Mouse (Mus musculus): Measurements from ENCODE around the gene Arhgap28.
A peak's percentile ranks its signal among the peaks of the same experiment; 100 is the strongest.

The Arhgap28 gene

DNA sequence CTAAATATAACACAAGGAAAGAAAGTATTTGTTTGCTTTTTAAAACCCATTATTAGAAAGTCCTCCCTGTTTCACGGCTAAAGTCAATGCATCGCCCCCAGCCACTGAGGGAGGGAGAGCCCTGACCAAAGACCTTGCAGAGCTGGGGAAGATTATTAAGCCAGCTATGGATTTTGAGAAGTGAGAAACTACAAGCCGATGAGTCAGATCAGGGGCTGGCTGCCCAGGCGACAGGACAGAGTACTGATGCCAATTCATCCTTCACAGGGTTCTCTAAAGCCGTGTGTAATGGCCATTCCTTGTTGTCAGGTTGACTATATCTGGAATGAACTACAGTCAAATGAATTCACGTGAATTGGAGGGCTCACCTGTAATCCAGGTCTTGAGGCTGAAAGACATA, 62.9 kb downstream of the Arhgap28 start:
- no peak for ATAC-seq (ENCODE audit: low TSS enrichment)

DNA sequence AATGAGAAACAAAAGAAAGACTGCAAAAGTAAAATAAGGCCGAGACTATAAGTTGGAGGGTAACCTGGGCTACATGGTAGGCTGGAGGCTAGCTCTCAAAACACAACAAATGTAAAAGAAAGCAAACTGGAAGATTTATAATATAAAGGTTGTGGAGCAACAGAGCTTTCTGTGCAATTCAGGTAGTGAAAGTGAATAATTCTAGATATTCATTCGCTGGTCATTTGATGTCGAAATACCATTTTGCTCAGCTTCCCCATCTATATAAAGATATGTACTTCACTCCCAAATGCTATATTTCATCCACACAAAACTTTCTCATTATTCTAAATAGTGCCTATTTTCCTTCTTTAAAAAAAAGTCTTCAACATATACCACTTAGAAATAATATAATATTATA, 66.9 kb downstream of the Arhgap28 start:
- no peak for ATAC-seq (ENCODE audit: low TSS enrichment)

DNA sequence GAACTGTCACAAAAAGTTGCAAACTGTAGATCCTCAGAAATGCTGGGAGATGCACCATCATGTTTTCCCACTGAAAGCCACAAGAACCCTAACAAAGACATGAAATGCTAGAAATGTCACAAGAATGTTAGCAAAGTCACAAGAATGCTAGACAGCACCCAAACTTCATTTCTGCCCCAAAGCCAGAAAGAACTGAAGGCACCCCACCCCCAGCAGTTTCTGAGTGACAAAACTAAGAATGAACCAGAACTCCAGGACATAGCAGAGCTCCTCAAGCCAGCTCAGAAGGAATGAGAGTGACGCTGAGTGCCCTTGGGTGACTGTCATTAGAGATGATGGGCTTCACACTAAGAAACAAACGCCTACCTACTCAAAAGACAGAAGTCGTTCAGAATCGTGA, 68.4 kb downstream of the Arhgap28 start:
- no peak for ATAC-seq (ENCODE audit: low TSS enrichment)

DNA sequence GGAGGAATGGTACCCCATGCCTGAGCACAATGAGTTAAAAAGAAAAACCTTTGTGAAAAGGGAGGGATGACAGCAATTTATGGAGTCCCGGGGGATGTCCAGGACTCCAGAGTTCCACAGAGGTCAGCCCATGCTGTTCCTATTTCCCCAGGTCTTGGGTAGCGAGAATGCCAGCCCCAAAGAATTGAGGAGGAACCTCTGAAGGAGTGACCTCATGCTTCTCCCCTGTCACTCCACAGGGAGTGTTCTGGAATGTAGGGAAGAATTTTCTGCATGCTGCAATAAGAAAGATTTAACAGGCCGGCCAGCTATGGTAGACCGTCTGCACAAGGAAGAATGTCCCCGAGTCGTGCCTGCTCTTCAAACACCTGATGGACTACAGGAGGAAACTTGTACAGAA, 72.5 kb downstream of the Arhgap28 start:
- ATAC-seq (ENCODE audit: low TSS enrichment), result no peak

DNA sequence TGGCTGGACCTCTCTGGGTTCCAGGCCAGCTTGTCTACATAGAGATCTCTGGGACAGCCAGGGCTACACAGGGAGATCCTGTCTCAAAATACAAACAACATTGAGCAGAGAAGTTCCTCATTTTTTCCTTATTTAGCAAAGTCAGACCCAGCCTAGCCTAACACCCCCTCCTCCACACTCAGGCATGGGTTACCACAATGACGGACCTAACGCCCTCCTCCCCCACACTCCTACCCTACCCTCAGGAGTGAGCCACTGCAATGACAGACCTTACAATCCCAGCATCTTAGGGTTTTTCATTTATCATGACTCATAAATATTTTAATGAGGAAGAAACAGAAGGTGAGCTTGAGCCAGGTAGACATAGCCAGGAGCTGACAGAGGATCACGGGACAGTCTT, 73.0 kb downstream of the Arhgap28 start:
- no peak for ATAC-seq (ENCODE audit: low TSS enrichment)

DNA sequence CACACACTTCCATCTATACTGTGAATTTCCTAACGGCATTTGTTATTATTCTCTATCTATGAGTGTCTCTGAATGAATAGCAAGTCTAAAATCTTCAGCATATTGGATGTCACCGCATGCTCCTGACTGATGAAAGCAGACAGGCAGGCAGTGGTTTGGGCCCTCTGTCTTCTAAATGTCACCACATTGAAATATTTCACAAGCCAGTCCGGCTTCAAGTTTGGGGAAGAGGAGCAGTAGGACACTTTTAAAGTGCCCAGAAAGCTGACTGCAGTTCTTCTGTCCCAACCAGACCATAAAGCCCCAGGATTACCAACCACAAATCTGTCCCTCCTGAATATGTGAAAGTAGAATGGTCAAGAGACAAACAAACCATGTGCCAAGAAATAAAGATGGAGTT, 73.5 kb downstream of the Arhgap28 start:
- ATAC-seq (ENCODE audit: low TSS enrichment), result no peak

DNA sequence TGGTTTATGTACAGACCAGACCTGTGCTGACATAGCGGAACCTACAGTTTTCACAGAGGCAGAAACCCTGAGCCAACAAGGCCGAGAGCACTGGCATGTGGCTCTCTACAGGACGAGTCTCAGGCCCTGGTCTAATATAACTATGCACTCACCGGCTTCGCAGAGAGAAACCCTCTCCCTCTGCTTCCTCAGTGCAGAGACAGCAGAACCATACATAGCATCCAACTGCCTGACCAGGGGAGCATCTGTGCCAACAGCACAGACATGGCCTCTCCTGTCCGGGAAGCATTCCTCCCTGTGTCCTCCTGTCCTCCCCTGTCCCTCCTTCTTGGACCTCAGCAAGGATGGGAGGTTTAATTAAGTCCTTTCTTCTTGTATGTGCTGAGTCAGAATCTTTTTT, 75.6 kb downstream of the Arhgap28 start:
- ATAC-seq (ENCODE audit: low TSS enrichment), result no peak

DNA sequence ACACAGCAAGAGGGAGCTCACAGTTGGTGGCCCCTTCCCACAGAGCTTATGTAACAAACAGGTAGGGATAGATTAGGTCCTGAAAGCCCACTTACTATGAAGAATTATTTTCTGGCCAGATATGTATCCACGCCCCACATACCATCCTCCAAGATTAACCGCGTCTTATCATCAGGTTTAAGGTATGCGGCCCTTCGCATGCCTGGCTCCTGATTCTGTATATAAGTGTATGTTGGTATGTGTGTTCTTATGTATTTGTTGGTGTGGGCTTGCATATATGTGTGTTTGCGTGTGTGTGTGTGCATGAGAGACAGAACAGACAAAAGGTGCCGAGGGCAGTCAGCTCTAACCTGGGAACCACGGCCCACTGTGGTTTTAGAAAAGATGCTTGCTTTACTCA, 76.1 kb downstream of the Arhgap28 start:
- ATAC-seq (ENCODE audit: low TSS enrichment), result no peak

DNA sequence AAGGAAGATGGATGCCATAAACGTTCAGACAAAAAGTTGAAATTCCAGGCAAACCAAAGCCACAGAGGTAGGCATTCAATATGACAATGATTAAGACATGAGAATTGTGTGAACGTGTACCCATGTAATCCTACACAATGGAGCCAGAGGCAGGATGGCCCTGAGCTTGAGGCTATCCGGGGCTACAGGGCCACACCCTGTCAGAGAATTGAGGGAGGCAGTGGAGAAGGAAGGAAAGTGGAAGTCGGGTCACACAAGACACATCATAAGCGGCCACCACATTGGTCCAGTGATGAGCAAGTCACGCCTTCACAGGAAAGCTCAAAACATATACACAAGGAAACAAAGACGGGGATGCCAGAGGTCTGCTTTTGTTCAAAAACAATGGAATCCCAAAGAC, 84.0 kb downstream of the Arhgap28 start:
- no peak for ATAC-seq (ENCODE audit: low TSS enrichment)

DNA sequence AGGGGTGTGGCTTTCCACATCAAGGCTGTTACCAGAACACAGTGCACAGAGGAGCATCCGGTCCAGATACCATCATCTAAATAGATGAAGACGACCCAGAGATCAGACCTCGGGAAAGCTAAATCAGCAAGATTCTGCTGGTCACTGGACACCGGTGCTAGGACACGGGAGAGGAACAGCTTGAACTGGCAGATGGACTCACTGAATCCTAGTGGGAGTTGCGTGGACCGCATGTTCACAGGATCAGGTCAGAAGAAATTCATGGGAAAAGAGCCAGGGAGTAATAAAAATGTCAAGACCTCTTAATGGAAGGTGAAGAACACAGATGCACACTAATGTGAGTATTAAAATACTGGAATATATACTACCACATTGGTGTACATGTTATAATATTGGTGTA, 85.7 kb downstream of the Arhgap28 start:
- ATAC-seq (ENCODE audit: low TSS enrichment), result no peak

DNA sequence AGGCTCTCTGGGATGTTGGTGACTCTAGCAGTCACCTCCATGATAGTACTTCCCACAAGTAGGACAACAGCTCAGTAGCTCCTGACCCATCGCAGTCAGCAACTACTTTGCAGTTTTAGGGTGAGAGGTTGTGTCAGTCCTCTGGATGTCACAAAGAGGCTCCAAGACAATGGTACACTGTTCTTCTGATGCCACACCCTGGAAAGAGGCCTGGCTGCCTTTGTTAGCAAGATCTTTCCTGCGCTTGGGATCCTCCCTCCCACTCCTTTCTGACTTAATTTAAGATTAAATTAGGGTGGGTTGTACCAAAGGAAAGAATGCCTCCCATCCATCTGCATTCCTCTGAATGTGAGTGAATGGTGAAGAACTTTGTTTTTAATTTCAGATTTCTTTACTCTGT, 87.0 kb downstream of the Arhgap28 start:
- ATAC-seq (ENCODE audit: low TSS enrichment), result no peak

DNA sequence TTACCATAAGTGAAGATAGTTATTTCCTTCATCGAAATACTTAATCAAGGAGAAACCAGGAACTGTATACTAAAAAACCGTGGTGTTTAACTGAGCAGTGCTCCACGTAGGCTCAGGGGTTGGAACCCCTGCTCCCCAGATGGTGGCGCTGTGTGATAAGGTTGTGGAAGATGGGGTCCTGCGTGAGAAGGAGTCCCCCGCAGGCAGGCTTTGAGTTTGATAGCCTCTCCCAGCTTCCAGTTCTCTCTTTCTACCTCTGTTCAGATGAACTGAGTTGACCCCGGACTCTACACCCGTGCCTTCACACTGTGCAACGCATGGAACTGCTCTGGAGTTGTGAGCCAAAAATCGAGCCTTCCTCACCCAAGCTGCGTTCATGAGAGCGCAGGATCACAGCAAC, 91.3 kb downstream of the Arhgap28 start:
- ATAC-seq (ENCODE audit: low TSS enrichment), result peak; percentile 64; the same call in 1 of the 2 replicates

DNA sequence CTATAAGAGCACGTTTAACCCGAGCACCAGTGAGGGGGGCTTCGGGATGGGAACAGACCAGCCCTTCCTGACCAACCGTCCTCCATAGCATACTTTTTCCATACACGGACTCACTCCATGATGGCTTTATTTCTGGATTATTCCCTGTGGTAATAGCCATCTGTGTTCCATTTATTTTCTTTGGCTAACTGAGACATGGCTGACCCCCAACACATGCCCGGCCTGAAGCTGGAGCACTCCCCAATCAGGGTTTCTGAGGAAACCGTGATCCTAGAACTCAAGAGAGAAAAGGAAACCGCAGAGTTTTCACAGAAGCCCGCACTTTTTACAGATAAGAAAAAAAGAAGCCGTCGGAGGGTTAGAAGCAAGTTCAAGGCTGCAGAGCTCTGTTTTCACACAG, 91.9 kb downstream of the Arhgap28 start:
- ATAC-seq (ENCODE audit: low TSS enrichment), result no peak

DNA sequence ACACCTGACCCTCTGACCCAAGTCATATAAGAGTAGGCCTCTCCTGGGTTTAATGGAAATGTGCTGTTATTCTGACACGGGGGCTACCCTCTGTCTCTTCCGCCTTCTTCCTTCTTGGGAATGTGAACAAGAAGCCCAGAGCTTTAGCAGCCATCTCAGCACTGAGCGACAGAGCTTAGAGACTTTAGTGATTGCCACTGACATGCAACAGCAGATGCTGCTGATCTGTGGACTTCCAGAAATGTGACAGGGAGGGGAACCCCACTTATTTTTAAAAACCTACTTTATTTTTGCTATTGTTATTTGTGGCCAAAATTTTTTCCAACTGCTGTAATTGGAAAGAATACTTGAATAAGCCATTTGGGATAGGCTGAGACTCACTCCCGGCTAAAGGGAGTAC, 95.4 kb downstream of the Arhgap28 start:
- no peak for ATAC-seq (ENCODE audit: low TSS enrichment)

DNA sequence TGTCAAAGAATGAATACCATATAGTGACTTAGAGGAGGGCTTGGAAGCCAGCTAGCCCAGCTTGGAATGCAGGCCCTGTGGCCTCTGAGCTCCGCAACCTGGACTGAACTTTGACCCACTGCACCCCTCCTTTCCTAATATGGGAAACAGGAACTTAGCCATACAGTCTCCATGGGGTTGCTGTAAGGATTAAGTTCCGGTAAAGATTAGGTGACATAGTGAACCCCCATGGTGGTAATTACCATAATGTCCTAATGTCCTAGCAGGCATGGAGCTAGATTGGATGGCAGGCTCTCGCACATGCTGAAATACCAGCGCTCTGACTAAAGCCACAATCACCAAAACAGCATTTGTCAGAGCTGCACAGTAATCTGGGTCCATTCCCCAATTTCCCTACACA, 95.8 kb downstream of the Arhgap28 start:
- ATAC-seq (ENCODE audit: low TSS enrichment), result no peak

DNA sequence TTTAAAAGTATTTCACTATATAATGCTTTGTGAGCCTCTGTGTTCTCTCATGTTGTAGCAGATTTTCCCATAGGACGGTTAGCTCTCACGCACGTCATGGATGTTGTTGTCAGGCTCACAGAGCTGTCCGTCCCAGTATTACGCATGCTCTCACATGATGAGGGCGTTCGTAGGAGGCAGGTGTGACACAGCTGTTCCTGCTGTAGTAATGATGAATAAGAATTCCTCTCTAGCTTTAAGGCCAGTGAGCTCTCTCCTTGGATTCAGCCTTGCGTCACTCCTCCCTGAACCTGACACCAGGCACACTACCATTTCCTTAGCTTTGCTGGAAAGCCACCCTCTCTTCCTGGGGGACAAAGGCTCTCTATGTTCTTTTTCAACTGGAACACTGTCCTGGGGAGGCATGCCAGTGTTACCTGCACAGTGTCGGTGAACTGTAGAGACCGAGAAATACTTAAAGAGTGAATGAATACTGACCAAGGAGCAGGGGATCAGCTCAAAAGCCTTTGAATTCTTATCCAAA, 96.3 kb downstream of the Arhgap28 start:
- ATAC-seq (ENCODE audit: low TSS enrichment), result no peak

DNA sequence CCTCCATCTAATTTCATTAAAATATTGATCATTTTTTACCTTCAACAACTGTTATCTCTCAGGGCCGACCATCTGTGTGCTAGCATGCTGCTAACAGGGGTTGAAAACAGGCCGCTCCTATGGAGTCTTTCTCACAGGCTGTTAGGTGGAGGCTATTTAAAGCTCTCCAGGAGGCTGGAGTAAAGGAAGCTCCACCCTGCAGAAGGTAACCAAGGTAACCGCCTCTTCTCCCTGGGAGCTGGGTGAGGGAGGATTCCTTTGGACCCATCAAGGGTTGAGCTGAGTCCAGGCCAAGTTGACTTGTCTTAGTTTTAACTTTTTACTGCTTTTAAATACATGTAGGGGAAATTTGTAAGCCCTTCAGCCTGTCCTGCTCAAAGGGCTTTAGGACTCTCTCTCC, 97.7 kb downstream of the Arhgap28 start:
- peak; percentile 64 for ATAC-seq (ENCODE audit: low TSS enrichment)

DNA sequence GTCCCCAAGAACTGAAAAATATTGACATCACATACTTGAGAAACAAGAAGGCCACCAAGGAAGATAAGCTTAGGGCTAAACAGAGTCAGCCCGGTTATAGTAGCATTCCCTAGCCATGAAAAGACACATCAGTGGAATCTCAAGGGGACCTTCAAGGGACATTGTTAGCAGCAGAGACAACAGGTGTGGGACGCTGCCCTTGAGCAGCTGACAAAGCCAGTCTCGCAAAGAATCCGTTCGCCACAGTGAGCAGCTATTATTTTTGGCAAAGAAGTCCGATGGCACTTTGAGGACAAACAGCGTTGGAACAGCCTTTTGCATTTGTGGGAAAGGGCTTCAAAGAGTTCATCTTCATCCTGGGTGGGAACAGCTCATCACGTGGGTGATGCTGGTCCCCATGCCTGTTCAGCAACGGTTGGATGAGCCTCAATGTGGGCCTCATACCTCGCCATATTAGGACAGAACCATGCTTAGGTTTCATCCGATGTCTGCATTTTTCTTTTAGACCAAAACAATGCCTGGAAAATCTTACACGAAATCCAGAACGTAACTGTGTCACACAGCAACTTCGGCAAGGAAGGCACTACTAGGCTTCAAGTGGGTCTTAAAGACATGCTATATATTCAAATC, 99.5 kb downstream of the Arhgap28 start:
- no peak for ATAC-seq (ENCODE audit: low TSS enrichment)

DNA sequence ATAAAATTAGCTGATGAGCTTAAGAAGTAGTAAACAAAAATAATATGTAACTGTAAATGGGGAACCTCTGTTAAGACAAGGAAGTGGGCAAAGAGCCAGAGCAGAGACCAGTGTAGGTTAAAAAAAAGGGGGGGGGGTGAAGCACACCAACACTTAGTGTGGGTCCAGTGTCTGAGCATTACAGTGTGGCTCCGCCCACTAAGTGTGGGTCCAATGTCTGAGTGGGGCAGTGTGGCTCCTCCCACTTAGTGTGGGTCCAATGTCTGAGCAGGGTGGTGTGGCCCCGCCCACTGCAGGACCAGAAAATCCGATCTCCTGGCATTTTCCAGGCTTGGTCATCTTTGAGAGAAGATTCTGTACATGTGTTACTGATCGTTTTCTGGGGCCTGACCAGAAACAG, 101.1 kb downstream of the Arhgap28 start:
- no peak for ATAC-seq (ENCODE audit: low TSS enrichment)

DNA sequence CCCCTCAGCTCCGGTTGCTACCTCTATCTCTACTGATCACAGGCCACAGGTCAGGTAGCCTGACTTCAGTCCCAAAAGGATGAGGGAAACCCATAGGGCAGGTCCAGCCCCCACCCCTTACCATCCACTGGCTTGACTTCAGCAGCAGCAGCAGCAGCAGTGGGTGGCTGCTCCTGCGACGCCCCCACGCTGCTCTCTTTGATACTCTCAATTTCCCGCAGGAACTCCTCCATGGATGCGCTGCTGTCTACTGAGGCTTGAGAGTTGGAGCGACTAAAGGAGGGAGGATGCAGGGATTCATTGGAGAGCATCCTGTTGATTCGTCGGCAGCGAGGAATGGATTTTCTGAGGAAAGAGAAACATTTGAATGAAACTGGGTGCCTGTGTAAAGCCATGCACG, 102.8 kb downstream of the Arhgap28 start:
- no peak for ATAC-seq (ENCODE audit: low TSS enrichment)

DNA sequence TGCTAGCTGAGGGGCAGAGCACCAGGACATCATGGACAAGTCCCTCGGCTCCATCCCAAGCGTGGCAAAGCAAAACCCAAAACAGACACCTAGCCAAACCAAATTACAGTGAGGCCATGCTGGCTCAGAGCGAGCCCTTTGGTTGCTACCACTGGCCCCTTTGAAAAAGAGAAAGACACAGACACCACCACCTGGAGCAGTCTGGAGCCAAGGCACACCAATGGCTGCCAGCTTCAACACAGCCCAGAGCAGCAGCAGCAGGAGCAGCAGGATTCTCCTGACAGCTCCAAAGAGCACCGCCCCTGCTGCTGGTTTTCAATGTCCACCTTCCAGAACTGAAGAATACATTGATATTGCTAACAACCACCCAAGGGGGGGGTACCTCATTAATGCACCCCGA, 104.5 kb downstream of the Arhgap28 start:
- no peak for ATAC-seq (ENCODE audit: low TSS enrichment)

DNA sequence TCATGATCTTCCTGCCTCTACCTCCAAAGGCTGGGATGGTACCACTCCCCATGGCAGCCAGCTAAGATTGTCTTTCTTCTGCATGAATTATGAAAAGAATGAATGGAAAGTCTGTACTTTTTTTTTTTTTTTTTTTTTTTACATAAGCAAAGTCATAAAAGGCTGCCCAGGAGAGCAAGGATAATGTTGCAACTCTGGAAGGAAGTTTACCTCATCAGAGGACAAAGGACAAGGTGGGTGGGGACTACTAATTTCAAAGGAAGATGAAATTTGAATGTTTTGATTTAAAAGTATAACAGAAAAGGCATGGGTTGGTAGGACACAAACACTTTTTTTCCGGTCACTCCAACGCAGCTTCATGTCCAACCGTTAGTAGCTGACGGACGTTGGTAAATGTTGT, 107.5 kb downstream of the Arhgap28 start:
- ATAC-seq (ENCODE audit: low TSS enrichment), result no peak

DNA sequence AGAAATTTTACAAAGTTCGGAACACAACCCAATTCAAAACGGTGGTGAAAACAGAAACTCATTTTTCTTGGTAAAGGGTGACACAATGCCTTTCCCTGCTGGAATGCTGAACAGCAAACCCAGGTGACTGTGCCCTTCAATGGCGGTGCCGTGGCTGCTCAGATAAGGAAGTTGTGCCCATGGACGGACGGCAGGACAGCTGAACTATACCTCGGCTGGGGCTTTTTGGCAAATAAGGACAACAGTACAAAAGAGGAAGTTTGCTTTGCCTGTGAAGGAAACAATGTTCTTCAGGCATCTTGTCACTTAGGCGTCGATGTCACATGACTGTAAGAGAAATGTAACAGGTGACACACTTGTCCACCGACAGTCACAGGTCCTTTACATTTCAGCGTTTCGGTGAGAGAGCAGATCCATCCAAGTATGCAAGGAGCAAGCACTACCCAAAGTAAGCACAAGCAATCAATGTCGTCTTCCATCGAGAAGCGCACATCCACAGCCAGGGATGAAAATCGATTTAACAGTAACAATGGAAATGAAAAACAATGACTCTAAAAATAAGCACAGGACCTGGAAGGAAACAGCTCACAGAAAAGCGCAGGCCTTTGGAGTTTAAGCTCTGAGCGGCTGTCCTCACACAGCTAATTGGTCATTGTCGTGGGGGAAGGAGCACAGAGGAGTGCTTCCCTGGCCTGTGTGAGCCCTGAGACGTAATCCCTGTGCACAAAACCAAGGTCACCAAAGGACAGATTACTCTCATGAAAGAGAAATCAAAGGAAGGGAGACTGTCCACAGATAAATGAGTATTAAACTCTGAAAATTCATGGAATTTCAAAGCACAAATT, 114.2 kb downstream of the Arhgap28 start:
- ATAC-seq (ENCODE audit: low TSS enrichment), result no peak
